Mouse (Mus musculus) frontal cortex, postnatal 14 days (tissue): ENCODE measurements at regions not wholly inside any gene's neighbourhood (a gene's known extent, or its start where the extent isn't known, plus 50 kb on each side); places are given as distances from the start of the nearest gene placed in this dataset.

Source experiments
- DNase-seq, 2 experiments: peaks; one replicate each; pipeline ENCODE4 v3.0.0; 2022; ENCODE audit warnings: low spot score in 2 of 2

DNA sequence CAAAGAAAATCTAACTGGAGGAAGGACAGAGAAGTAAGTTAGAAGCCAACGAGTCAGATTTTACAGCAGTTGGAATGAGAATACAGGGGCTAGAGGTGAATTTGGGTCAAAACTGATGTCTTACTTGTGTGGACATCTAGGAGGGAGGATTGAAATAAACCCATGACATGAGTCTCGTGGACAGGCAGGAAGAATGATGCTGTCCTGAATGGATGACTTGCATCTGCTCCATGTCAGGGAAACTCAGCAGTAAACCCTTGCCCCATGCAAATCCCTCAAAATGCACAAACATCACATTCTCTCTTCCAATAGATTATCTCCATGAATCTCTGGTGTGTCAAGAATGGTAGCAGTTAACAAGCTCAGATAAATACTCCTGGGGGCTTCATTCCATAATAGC lies 729.1 kb downstream of the Dhx35 start:
- no peak for DNase-seq

- DNase-seq: no peak
Observed at GRCm38 (mm10) chr2:159534951-159535350, 740.3 kb downstream of the Dhx35 start.

GRCm38 (mm10) chr2:159539261-159539660 lies 744.7 kb downstream of the Dhx35 start:
- DNase-seq: no peak

GRCm38 (mm10) chr2:159557567-159557966 lies 763.0 kb downstream of the Dhx35 start:
- DNase-seq: no peak

DNA sequence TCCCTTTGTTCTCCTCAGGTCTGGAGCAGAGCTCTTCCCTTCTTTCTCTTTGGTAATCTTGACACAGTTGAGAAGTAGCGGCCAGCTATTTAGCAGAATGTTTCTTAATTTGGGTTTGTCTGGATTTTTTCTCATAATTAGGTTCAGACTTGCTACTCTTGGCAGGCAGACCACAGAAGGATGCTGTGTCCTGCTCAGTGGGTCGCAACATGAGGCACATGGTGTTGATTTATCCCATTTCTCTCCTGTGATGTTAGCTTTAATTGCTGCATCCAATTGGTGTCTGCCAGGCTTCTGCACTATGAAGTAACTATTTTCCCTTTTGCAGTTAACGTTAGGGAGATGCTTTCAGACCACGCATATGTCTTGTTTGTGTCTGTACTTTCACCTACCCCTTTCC lies 768.7 kb downstream of the Gm826 start:
- no peak for DNase-seq

GRCm38 (mm10) chr2:159565921-159566320 lies 768.0 kb downstream of the Gm826 start:
- no peak for DNase-seq

- DNase-seq: no peak
Observed at GRCm38 (mm10) chr2:159566461-159566860, 767.5 kb downstream of the Gm826 start.

DNA sequence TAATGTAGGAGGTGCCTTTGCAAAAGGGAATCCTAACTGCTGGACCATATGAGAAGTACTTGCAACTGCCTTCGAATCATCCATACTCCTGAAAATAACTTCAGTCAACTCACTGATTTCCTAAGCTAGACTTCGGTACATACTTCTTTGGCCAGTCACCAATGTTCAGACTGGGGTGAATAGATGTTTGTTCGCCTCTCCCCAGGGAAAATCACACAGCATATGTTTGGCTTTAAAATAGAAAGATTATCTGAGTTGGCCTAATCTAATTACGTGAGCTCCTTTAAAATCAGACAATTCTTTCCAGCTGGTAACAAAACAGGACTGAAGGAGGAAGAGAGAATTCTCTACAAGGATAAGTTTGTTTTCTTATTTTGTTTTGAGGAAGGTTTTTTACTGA lies 765.6 kb downstream of the Gm826 start:
- no peak for DNase-seq

- DNase-seq: no peak
Observed at GRCm38 (mm10) chr2:159571862-159572261, 762.1 kb downstream of the Gm826 start.

- no peak for DNase-seq
Observed at GRCm38 (mm10) chr2:159575271-159575670, 758.7 kb downstream of the Gm826 start.

DNA sequence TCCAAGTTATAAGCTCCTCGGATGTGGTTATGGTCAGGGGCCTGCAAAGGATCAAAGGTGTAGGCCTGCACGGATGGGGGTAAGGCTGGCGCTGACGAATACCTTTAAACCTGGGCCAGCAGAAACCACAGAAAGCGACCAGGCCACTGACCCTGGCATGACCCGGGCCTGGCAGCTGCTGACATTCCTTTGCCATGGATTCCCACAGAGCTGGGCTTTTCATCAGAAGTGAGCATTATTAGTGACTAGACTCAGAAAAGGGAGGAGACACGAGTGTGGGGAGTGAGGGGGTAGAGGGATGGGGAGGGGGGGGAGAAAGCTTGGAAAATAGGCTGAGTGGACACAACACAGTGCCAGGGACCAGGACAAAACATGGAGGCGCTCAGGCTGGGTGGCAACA lies 750.9 kb downstream of the Gm826 start:
- no peak for DNase-seq

- no peak for DNase-seq
Observed at GRCm38 (mm10) chr2:159584641-159585040, 749.3 kb downstream of the Gm826 start.

DNA sequence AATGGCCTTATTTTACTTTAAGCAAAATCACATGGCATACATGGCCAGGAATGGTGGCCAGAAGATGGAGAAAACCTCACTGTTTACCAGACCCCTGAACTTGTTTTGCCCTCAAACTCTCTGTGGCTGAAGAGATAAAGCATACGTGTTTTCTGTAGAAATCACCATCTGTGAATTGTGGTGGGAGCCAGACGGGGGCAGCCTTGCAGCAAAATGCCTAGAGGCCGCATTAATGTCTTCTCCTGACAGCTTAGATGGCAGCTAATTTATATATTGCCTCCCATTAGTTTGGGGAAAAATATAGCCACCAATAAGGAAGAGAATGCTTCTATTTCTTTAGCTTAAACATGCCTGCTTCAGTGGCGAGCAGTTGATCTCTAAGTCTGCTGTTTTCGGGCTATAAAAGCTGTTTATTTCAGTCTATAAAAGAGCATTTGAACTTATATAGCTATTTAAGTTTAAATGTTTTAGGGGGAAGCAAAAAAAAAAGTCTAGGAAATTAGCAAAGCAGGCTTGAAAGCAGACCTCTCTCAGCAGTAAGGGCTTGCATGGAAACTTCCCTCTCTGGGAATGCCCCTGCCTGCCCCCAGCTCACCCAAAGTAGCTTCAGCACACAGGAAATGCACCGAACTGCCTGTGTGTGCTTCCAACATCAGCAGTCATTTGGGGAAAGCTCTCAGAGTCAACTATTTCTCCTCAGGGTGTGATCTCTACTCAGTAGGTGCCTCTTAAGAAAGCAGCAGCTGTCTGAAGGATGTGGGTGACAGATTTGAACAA lies 747.1 kb downstream of the Gm826 start:
- DNase-seq: no peak

DNA sequence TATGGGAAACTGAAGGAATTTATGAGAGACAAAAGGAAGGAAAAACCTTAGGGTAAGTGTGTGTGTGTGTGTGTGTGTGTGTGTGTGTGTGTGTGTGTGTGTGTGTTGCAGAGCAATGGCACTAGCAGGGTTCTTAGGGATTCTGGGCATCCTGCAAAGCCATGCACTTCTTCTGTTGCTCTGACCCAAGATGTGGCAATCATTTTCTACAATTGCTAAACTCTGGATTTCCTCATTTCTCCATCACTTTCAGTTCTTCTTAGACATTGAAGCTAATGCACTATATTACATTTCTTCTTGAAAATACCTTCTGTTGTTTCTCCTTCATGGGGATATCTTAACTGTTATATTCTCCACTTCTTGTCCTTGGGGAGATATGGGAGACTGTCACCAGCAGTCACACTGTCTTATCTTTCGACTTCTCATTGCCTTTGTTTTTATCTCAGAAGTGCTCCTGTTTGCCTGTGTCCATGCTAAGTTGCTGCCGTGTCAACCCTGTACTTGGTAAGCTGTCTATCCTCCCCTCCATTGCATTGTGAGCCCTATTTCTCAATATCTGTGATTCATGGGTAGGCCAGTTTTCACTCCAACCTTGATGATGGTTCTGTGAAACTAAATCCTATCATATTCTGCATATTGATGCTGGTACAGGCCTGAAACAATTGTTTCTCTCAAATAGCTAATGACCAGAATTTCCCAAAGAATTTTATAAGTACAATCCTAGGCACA lies 742.4 kb downstream of the Gm826 start:
- DNase-seq: no peak

DNA sequence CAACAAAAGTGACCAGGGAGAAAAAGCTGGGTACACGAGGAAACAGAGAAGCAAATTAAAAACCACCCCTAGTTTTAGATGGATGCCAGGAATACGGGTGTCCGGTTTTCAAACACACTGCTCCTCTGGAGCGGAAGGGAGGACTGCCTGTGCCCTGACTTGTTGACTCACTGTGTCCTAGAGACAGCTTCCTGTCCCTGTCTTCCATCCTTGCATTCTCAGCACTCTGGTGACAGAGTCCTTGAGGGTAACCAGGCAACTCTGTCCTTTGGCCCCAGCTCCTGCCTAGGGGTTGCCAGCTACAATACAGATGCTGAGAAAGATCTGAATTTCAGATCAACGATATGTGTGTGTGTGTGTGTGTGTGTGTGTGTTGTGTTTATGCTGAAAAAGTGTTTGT lies 741.1 kb downstream of the Gm826 start:
- no peak for DNase-seq

- no peak for DNase-seq
Observed at GRCm38 (mm10) chr2:159596285-159596684, 737.7 kb downstream of the Gm826 start.

DNA sequence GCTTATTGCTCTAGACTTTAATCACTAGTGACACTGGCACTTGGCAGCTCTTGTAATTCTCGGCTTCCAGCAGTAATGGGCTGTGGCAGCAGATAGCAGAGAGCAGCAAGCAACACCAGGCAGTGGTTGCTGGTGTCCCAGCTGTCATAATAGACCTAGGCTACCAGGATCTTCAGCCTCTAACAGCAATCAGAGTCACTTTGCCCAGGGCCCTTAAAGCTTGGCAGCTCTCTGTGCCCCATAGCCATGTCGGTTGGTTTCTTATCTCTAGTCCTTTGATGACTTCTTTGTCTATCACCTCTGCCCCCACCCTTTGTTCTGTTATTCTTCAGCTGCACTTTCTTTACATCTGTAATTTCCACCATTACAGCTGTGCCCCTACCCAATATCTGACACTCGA lies 735.9 kb downstream of the Gm826 start:
- no peak for DNase-seq

DNA sequence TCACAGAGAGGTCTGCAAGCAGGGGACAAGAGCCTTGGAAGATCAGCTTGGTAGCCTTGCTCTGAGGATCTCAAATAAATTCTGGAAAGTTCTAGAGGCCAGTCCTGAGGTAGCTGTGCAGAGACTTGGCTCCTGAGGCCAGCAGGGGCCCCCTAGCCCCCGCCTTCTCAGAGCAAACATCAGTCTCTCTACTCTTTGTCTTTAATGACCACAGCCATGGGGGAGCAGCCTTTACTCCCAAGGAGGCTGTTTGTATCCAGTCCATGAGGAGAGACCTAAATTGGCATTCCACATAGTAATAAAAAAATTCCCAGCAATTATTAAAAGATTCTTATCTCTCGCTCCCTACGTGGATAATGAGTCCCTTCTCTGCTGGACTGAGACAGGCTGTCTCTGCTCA lies 726.8 kb downstream of the Gm826 start:
- DNase-seq: no peak

GRCm38 (mm10) chr2:159610451-159610850 lies 723.5 kb downstream of the Gm826 start:
- no peak for DNase-seq

GRCm38 (mm10) chr2:159616685-159617084 lies 717.3 kb downstream of the Gm826 start:
- DNase-seq: no peak

GRCm38 (mm10) chr2:159621261-159621660 lies 712.7 kb downstream of the Gm826 start:
- no peak for DNase-seq

DNA sequence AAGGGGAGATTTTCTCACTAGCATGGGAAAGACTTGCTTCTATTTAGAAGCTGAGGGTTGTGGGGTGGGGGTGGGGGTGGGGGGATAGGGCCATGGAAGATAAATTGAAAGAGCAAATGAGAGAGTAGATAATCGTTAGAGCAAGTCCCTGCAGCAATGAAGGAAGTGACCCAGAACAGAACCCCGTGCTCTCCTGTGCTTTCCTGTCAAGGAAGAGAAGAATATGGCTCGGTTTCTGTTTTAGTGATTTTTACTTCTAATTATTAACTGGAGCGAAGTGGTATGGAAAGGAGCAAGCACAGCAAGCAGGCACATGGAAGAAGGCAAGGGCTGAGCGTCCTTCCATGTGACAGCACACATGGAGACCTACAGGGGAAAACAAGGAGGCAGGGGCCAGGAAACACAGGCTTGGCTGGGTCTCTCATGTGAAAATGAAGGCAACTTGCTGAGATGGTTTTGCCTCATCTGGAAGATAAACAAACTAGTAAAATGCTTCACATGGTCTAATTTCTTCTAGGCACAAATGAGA lies 711.8 kb downstream of the Gm826 start:
- no peak for DNase-seq

- DNase-seq: no peak
Observed at GRCm38 (mm10) chr2:159625306-159625705, 708.7 kb downstream of the Gm826 start.
